Mouse (Mus musculus) 3T3-L1 (cell line): ENCODE measurements around the gene Slc25a12.

Experiments
- DNase-seq: peaks from one replicate; pipeline ENCODE4 v3.0.0-alpha.2; 2015; ENCODE audit warnings: low read depth, low spot score

Slc25a12 gene

DNA sequence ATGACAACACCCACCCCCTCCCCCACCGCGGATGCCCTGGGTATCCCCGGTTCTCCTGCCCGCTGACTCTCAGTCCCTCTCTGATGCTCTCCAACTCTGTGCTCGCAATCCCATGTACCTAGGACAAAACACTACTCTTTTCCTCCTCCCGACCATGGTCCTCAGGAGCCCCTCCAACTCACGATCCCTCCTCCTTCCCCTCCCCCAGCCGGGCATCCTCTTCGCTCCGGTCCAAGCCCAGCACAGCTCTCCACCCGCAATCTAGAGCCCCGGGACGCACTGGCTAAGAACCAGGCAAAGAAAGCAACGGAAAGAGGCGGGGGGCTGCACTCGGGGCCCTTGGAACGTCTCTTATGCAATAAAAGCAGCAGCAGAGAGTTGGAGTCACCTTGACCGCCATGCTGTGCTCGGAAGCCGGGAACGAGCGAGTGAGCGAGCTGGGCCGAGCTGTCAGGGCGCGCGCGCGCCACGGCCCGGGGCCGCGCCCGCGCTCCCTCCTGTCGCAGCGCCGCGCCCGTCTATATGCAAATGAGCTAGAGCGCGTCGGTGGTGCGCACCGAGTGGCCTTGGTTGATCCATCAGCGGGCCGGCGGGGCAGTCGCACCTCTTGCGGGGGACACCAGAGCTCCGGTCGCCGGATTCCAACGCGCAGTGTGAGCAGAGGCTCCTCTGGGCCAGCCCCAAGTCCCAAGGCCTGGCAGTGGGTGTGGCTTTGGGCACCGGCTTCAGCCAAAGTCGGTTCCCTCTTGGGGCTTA, at the start of gene Slc25a12:
TSS of gene Slc25a12 (minus strand) at position 625 of the 756 bp plus-strand sequence.
- peak; percentile 85 for DNase-seq

DNA sequence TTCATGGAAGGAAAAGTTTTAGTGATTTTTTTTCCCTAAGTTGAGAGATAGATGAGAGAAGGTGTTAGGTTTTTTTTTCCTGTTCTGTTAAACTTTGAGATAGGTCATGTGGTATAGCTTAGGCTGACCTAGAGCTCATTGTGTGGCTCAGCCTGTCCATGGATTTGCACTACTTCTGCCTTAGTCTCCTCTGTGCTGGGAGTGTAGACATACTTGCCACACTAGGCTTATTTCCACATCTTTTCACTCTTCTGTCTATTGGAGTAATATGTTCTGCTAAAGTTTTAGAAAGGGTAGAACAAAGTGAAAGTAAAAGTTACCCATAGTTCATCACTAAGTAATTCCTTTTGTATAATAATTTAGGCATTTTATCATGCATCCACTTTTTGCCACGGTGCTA, 38.1 kb upstream of the Slc25a12 start:
- DNase-seq: no peak

DNA sequence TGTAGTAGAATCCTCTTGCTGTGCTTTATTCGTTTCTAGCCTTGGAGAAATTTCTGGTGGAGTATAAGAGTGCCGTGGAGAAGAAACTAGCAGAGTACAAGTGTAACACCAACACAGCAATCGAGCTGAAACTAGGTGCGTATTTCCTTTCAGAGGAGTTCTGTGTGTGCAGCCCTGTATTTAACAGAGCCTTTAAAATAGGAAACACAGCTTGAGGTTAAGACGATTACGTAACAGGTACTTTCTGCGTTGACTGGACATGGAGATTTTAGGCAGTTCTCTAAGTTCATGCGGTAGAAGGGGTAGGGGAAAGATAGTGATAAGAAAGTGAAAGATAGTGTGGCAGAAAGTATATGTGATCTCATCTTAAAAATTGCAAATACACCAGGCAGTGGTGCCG, 22.3 kb upstream of the Slc25a12 start:
- DNase-seq: peak; percentile 54

DNA sequence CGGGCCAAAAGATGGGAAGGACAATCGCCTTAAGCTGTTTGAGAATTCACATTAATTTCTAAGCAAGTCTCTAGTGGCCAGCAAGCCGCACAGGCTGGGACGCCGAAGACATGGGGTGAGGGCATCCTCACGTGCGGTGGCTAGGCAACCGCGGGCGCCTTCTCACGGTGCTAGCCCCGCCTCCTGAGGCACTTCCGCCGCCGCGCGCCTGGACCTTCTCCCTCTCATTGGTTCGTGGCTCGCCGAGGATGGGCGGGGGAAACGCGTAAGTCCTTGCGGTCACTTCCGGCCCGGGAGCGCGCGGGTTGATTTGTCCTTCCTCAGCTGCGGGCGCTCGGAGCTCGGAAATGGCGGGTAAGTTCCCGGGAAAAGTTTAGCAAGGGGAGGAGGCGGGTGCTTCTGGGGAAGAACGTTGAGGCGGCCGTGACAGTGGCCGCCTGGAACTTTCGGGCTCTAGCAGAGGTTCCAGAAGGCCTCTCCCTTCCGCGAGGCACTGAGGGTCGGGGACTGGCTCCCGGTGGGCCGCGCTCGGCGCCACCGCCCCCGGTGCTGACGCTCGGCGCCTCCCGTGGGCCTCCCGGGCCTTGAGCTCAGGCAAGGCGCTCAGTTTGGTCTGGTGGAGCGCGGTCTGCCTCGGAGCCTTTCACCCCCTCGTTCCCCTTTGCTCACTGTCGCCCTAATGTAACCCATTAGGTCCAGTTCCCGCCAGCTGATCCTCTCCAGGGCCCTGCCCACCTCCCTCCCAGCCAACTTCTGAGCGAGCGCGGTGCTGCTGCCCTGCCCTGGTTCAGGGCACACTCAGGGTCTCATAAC, 21.6 kb upstream of the Slc25a12 start, which contains the start of gene Hat1:
TSS of gene Hat1 (plus strand) at position 8 of the 813 bp plus-strand sequence.
- peak; percentile 98 for DNase-seq

DNA sequence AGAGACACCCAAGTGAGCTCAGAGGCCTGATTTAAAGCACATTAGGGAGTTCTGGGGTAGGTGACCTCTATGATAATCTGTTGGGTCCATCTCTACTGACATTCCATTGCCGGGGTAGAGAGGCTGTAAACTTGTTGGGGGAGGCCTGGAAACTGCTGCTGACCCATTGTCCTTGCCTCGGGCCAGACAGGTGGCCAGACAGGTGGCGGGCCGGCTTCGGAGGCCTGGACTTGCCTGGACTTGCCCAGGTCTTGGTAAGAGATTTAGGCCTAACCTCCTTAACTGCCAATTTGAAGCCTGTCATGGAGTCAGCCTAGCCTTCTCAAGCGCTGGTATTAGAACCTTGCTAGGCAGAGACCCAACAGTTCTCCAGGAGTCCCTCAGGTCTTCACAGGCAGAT, 20.2 kb upstream of the Slc25a12 start:
- no peak for DNase-seq

DNA sequence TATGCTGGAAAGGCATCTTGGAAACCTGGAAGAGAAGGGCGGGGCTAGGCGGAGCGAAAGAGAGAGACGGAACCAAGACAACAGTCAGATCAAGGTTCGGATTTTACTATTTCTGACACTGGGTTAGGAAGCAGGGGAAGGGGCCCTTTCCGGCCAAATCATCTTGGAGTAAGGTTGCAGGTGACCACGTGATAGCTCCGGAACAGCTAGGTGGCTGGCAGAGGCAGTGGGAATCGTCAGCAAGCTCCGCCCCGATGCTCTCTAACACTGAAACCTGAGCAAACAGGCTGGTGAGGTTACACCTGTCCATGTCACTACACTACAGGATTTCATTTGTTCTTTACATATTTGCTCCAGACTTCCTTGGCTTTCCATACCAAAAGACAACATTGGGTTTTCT, 16.3 kb upstream of the Slc25a12 start:
- DNase-seq: no peak

DNA sequence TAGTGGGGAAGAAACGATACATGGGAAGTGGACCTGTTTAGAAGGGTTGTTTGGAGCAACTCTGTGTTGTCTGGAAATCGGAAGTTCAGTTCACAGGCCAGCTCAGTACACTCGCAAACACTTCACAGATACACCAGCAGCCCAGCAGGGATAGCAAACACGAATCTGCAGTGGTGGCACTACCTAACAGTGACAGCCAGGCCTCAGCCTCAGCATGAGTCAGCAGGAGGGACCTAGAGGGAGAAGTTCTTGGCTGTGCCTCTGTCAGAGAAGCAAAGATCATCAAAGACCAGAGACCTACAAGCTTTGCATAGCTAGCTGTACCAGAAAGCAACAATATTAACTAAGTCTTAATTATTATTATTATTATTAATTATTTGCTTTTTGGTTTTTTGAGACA, 14.4 kb upstream of the Slc25a12 start:
- DNase-seq: peak; percentile 45

DNA sequence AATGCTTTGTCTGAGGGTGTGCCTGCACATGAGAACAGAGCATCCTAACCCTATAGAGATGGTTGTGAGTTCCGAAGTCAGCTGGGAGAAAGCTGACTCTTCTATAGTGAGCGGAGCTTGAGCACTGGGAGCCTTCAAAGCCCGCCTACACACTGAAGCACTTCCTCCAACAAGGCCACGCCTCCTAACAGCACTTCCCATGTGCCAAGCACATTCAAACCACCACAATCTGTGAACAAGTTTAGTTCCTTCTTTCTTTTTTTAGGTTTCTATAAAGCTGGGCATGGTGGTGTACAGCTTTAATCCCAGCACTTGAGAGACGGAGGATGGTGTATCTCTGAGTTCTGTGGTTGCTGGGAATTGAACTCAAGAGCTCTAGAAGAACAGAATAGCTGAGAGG, 9.9 kb upstream of the Slc25a12 start:
- DNase-seq: no peak

DNA sequence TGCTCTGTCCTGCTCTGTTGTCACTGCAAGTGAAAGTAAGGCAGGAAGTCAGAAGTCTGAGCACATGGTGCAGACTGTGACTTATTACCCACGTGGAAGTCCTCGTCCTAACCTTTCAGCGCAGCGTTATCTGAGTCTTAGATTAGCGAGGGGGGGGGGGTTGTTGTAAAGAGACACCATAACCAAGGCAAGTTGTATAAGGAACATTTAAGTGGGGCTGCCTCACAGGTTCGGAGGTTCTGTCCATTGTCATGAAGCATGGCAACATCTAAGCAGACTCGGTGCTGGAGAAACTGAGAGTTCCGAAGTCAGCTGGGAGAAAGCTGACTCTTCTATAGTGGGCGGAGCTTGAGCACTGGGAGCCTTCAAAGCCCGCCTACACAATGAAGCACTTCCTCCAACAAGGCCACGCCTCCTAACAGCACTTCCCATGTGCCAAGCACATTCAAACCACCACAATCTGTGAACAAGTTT, 8.9 kb upstream of the Slc25a12 start:
- no peak for DNase-seq

DNA sequence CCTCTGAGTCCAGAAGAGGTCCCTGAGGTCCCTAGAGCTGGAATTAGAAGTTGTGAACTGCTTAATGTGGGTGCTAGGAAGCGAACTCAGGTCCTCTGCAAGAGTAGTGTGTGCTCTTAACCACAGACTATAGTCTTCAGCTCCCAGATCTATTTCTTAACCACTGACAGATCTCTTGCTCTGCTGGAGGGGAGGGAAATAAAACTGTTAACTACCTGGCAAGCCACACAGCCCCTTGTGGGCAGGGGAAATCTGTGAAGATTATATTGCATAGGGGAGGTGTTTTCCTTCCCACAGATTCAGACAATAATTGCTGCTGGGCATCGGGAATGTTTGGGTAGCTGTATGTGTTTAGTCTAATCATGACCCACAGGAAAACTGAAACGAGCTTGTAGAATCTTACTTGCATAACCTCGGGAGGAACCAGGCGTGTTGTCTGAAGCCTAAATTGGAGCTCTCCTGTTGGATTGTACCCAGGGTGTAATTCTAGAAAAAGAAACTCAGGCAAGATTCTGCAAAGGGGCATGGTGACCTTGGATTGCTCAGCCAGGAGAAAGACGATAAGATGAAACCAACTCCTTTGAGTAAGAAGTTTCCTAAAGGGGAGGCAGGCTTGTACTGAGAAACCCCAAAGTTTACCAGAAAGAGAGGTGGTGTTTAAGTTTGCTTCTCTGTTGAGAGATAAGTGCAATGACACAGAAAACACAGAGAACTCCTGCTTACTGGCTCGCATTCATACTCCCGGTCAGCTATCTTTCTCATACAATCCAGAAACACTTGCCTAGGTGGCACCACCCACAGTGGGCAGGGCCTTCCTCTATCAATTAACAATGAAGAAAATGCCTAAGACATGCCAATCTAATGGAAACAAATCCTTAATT, 7.0 kb upstream of the Slc25a12 start:
- no peak for DNase-seq

DNA sequence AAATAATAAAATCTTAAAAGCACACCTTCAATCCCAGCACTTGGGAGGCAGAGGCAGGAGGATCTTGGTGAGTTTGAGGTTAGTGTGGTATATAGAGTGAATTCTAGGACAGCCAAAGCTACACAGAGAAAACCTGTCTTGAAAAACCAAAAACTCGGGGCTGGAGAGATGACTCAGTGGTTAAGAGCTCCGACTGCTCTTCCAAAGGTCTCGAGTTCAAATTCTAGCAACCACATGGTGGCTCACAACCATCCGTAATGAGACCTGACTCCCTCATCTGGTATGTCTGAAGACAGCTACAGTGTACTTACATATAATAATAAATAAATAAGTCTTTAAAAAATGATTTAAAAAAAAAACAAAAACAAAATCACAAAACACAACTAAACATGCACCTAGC, 4.7 kb upstream of the Slc25a12 start:
- peak; percentile 91 for DNase-seq

DNA sequence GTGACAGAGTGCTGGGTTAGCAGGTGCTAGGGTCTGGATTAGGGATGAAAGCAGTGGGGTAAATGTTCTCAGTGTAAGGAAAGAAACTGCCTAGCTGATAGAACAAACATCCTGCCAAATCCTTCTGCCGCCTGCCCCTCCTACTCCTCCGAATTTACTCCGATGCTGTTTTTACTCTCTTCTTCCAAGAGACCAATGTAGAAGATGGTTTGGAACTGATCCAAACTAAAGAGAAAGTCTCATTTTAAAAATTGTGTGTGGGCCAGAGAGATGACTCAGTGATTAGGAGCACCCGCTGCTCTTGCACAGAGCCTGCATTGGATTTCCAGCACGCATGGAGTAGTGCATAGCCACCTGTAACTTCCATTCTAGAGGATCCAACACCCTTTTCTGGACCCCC, 4.2 kb upstream of the Slc25a12 start:
- peak; percentile 93 for DNase-seq

DNA sequence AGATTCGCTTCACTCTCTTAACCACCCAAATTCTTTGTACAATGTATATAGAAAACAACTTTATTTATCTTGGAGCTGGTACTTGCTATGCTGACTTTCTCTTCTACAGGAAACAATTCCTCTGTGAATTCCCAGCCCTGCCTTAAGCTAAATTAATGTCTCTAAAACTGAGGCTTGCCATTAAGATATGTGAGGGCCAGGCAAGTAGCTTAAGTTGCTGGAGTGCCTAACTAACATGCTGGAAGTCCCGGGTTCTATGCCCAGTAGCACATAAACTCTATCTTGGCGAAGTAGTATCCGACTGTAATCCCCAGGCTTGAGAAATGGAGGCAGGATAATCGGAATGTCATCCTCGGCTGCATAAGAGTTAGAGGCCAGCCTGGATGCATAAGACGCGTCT, 537 bp upstream of the Slc25a12 start:
- no peak for DNase-seq

DNA sequence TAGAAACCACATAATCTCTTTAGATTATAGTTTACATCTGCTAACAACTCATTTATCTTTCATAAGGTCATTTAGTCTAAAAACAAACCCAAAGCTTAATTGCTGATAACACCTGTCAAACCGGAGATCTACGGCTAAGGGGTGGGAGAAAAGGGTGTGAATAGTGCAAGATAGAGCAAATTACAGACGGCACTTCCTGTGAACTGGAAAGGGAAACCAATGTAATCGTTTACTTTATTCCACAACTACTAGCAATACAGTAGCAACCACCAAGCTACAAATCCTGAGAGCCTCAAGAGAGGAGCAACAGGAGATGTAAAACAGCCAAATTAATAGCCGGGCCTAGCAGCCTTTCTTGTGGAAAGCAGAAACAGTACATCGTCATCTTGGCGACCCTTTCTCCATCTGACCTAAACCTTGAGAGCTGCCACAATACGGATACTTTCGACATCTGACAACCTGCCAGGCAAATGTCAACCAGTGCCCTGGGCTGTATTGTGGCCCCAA, 878 bp downstream of the Slc25a12 start:
- DNase-seq: peak; percentile 39

DNA sequence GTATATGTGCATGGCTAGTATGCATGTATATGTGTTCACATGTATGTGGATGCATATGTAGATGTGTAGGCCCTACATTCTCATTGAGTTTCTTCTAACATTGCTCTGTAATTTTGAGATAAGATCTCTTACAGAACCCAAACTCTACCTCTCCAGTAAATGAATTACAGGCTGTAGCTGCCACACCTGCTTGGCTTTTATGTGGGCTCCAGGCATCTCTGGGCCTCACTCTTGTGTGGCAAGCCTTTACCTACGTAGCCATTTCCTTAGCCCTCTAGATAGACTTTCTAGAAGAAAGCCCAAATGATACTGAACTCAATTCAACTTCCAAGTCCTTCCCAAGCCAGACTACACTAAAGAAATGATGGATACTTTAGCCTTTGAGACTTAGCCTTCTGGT, 7.4 kb downstream of the Slc25a12 start:
- no peak for DNase-seq

DNA sequence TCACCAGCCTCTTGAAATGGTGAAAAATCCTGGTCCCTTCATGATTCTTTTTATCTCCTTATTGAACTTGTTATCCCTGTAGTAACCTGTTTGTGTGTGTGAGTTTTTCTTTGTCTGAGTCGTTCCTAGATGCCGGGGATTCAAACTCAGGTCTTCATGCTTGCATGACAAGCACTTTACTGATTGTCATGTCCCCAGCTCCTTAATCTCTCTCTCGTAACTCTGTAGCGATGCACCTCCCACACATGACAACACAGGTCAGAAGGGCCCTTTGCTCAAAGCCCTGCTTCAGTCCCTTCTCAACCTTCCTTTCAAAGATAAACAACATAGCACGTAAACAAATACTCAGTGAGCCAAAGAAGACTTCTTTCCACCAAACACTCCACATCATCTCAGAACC, 9.2 kb downstream of the Slc25a12 start:
- no peak for DNase-seq

DNA sequence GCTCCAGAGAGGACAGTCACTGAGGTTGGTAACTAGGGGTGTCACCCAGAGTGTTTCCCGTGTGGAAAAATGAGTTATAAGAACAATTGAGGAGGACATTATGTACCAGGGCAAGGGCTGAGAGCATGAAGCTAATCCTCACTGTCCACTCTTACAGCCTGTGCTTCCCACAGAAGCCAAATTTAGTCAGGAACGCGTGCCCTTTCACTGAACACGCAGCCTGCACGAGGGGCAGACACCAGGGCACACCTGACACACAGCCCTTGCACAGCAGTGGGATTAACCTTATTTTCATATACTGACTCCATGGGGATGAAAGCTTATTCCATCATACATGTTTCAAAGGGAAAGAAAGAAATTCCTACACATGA, 13.5 kb downstream of the Slc25a12 start:
- DNase-seq: no peak

DNA sequence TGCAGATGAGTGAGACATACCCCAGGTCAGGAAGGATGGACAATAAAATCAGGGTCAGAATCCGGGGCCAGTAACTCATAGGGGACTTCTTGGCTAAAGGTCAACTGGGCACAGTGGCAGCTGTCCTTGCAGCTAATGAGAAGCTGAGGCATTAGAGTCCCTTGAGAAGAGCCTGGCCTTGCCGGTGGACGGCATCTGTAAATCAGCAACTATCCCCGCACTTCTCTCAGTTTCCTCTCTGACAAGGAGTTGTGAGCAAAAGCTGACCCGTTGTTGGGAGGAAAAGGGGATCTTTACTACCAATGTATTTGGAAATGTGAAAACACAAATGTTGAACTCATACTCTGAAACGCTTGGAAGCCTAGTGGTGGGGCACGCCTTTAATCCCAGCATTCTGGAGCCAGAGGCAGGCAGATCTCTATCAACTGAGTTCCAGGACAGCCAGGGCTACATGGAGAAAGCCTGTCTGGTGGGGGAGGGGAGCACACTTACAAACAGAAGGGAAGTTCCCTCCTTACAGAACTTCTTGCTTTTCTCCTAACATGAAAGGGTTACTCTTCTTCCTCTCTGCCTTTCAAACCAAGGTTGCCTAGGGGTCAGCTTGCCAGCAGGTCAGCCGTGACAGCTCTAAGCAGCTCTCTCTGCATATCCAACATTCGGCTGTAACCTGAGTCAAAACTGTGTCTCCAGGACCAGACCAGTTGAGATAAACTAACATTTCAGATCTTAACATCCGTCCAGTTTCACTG, 14.1 kb downstream of the Slc25a12 start:
- DNase-seq: no peak

DNA sequence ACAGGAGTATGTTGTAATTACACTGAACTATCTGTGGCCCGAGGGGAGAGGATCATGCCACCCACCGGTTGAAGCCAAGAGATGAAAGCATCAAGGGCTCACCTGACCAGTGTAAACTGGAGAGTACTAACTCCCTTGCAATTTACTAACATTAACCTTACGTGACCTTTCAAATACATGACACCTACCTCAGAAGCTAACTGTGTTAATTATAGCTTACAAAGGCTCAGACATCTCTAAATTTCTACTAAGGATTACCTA, 15.9 kb downstream of the Slc25a12 start:
- no peak for DNase-seq

DNA sequence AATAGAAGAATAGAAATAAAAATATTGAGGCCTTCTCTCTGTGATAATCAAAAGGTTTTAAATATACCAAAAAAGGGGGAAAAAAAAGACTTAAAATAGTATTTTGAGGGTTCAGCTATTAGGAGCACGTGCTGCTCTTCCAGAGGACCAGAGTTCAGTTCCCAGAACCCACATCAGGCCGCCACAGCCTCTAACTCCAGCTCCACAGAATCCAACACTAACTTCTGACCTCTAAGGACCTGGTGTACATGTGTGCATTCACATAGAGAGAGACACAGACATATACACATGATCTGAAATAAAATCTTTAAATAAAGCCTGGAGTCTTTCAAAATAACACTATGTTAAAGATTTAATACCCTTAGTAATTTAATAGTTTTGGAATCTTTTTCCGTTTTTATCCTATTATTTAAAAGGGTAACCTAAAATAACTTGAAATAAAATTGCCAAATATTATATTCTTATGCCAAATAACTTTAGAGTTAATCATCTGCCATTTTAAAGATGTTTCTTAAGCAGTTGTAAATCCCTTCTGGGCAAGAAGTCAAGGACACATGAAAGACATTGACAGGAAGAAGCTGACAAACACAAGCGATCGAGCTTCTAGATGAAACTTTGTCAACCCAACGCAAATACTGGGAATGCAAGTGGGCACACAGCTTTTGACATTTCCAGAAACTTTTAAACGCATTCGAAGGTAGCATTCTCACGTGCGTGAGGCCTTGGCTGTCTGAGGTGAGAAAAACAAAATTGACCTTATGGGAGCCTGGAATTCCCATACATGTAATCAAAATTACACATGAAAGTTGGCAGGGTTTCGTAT, 16.4 kb downstream of the Slc25a12 start:
- no peak for DNase-seq
